Mouse (Mus musculus): ENCODE data around the gene Pxt1.

The Pxt1 gene

GRCm38 (mm10) chr17:28913940-28914339, 29.7 kb downstream of the Pxt1 start:
- DNase-seq (ENCODE audit: low spot score in 2 of 2), result no peak

DNA sequence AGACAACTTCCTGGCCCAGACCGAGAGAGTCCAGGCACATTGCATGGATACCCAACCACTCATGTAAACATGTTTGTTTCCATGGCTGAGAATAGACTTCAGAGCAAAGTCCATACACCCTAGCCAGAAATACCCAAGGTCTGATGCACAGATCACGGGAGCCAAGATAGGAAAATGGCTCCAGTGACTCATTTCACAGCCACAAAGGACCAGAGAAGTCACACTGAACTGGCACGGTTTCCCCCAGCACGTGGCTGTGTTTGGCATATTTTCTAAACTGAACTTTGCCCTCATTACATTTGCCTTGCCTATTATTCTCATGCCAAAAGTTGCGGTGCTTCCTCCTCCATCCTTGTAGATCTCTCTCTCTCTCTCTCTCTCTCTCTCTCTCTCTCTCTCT, 30.4 kb downstream of the Pxt1 start:
- DNase-seq (ENCODE audit: low spot score in 2 of 2), result no peak

DNA sequence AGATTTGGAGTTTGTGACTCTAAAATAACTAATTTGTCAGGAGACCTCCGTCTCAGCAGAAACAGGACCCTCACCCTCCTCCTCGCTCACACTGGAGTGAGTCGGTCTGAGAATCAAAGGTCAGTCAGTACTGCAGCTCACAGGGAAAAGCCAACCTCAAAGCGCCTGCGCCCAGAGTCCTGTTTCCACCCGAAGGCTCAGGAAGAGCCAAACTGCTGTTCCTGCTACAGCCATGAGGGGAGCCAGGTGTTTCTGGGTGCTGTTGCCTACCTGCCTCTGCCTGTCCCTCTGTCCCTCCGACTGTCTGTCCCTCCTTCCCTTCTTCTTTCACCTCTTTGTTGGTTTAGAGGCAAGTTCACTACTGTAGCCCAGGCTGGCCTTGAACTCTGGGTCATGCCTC, 33.5 kb downstream of the Pxt1 start:
- DNase-seq (ENCODE audit: low spot score in 2 of 2), result peak in 1 of 2 experiments; percentile 38

GRCm38 (mm10) chr17:28909252-28909941, 34.2 kb downstream of the Pxt1 start:
- DNase-seq (ENCODE audit: low spot score in 2 of 2), result peak; percentile 48 to 77

DNA sequence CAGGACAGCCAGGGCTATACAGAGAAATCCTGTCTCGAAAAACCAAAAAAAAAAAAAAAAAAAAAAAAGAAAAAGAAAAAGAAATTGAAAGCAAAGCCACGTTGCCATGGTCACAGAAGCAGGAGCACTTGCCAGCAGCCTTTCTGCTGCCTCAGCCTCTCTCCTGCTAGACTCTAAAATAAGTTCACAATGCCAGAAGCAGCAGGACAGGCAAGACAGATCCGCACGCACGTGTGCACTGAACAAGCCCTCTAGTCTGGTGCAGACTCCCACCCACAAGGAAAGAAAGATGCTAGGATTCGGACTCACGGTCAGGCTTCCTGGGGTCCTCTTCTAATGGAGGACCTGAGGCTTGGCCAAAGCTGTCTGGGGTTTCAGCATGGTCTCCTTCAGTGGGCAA, 35.7 kb downstream of the Pxt1 start:
- DNase-seq (ENCODE audit: low spot score in 2 of 2), result peak in 1 of 2 experiments; percentile 51

- no peak for DNase-seq (ENCODE audit: low spot score in 2 of 2)
Observed at GRCm38 (mm10) chr17:28905377-28905916, 38.2 kb downstream of the Pxt1 start.

- peak in 1 of 2 experiments; percentile 55 for DNase-seq (ENCODE audit: low spot score in 2 of 2)
Observed at GRCm38 (mm10) chr17:28904546-28905376, 38.9 kb downstream of the Pxt1 start.

- no peak for DNase-seq (ENCODE audit: low spot score in 2 of 2)
Observed at GRCm38 (mm10) chr17:28901559-28901958, 42.1 kb downstream of the Pxt1 start.

GRCm38 (mm10) chr17:28899427-28899826, 44.2 kb downstream of the Pxt1 start:
- DNase-seq (ENCODE audit: low spot score in 2 of 2), result no peak

GRCm38 (mm10) chr17:28898249-28898648, 45.4 kb downstream of the Pxt1 start:
- no peak for DNase-seq (ENCODE audit: low spot score in 2 of 2)

GRCm38 (mm10) chr17:28897817-28898216, 45.8 kb downstream of the Pxt1 start:
- peak in 1 of 2 experiments; percentile 13 for DNase-seq (ENCODE audit: low spot score in 2 of 2)

- no peak for DNase-seq (ENCODE audit: low spot score in 2 of 2)
Observed at GRCm38 (mm10) chr17:28896095-28896780, 47.4 kb downstream of the Pxt1 start.

GRCm38 (mm10) chr17:28895217-28895875, 48.3 kb downstream of the Pxt1 start:
- no peak for DNase-seq (ENCODE audit: low spot score in 2 of 2)

GRCm38 (mm10) chr17:28894050-28894767, 49.4 kb downstream of the Pxt1 start:
- DNase-seq (ENCODE audit: low spot score in 2 of 2), result no peak

- DNase-seq (ENCODE audit: low spot score in 2 of 2), result peak in 1 of 2 experiments; percentile 43
Observed at GRCm38 (mm10) chr17:28886266-28886665, 57.4 kb downstream of the Pxt1 start.

- peak in 1 of 2 experiments; percentile 40 for DNase-seq (ENCODE audit: low spot score in 2 of 2)
Observed at GRCm38 (mm10) chr17:28885231-28885630, 58.4 kb downstream of the Pxt1 start.

All from urinary bladder, postnatal 4 days (tissue).